Mouse (Mus musculus): ENCODE measurements around the gene Olfr373. TPM values are rescaled to one million over a fixed set of nuclear protein-coding genes. Genes with fewer than 3 reads are reported as not detected.
A peak's percentile ranks its signal among the peaks of the same experiment; 100 is the strongest.

Olfr373 gene
- total RNA-seq, 2 experiments from 2014 or later, result not detected

DNA sequence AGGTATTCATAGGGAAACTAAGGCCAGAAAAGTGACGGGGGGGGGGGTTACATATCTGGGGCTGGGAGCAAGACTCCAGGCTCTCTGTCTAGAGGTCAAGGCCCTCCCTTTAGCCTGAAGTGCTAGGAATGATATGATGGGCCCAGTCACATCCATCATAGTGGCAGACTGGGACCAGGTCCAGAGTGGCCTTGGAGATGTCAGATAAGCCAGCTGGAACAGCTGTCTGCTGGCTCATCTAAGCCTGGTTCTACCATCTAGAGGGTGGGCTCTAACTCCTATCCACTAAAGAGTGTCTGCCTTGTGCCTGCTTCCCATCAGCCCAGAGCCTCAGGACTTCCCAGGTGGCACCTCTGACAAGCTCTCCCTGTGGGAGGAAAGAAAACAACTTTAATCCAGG is 49.9 kb downstream of the Olfr373 start:
- DNase-seq (ENCODE audit: low spot score in 2 of 2), result no peak

- DNase-seq (ENCODE audit: low spot score in 2 of 2), result no peak
Observed at GRCm38 (mm10) chr8:72133507-72133906, 50.5 kb downstream of the Olfr373 start.

DNA sequence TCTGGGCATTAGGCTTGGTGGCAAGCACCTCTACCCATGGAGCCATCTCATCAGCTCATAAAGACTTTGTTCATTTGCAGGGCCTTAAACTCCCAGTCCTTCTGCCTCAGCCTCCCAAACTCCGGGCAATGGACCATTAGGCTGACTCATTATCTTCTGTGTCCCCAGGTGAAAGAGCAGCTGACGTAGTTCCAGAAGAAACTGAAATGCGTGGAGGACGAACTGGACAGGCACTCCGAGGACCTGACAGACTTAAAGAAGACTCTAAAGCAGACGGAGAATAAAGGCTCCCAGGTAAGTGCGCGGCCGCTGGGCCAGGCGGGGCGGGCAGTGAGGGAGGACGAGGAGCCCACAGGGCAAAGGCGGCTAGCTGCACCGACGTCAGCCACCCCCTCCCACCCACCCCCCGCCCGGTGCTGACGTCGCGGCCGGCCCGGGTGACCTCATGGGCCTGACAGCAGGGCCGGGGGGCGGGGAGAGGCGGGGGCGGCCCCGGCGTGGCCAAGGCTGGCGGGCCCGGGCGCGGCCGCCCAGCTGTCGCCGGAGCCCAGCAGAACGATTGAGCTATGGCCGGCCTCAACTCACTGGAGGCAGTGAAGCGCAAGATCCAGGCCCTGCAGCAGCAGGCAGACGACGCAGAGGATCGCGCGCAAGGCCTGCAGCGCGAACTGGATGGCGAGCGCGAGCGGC is 51.9 kb downstream of the Olfr373 start, which contains the start of gene Tpm4:
Tpm4 (plus strand) TSS at position 220 of the 690 bp plus-strand sequence.
- DNase-seq (ENCODE audit: low spot score in 2 of 2), result peak in 1 of 2 experiments; percentile 26

GRCm38 (mm10) chr8:72135446-72136301 is 52.7 kb downstream of the Olfr373 start:
- DNase-seq (ENCODE audit: low spot score in 2 of 2), result no peak

GRCm38 (mm10) chr8:72136302-72136978 is 53.5 kb downstream of the Olfr373 start:
- DNase-seq (ENCODE audit: low spot score in 2 of 2), result peak in 1 of 2 experiments; percentile 25

- DNase-seq (ENCODE audit: low spot score in 2 of 2), result no peak
Observed at GRCm38 (mm10) chr8:72137431-72137830, 54.5 kb downstream of the Olfr373 start.

DNA sequence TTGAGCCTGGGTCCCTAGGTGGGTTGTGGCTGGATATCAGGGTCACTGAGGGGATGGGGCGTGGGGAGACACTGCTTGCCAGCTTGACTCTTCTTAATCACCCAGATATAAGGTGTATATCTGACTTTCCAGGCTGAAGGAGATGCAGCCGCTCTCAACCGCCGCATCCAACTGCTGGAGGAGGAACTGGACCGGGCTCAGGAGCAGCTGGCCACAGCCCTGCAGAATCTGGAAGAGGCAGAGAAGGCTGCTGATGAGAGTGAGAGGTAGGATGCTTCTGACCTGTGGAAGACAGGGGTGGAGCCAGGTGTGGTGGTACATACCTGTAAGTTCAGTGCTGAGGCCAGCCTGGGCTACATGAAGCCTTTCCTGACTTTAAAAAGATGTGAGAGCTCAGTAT is 55.5 kb downstream of the Olfr373 start:
- no peak for DNase-seq (ENCODE audit: low spot score in 2 of 2)

GRCm38 (mm10) chr8:72143256-72143824 is 60.4 kb downstream of the Olfr373 start:
- no peak for DNase-seq (ENCODE audit: low spot score in 2 of 2)

DNA sequence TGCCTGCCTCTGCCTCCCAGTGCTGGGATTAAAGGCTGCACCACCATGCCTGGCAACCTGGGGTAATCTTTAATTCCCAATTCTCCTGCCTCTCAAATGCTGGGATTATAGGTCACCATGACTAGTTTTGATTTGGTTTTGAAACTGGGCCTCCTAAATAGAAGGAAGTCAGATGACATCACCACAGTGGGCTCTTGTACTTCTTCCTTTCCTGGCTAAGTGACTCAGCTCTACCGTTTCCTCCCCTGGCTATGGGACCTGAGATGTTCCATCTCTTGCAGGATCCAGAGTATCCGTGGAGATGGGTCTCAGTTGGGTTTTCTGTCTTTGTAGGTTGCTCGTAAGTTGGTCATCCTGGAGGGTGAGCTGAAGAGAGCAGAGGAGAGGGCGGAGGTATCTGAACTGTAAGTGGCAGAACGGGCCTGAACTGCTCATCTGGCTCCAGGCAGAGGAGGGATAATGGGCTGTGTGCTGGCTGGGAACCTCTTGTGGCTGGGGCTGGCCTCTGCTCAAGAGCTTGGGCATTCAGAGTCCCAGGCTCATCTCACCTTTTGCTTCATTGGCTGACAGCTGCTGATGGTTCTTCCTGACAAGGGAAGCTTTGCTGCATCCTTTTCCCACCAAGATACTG is 61.5 kb downstream of the Olfr373 start:
- no peak for DNase-seq (ENCODE audit: low spot score in 2 of 2)

- no peak for DNase-seq (ENCODE audit: low spot score in 2 of 2)
Observed at GRCm38 (mm10) chr8:72145511-72145910, 62.5 kb downstream of the Olfr373 start.

DNA sequence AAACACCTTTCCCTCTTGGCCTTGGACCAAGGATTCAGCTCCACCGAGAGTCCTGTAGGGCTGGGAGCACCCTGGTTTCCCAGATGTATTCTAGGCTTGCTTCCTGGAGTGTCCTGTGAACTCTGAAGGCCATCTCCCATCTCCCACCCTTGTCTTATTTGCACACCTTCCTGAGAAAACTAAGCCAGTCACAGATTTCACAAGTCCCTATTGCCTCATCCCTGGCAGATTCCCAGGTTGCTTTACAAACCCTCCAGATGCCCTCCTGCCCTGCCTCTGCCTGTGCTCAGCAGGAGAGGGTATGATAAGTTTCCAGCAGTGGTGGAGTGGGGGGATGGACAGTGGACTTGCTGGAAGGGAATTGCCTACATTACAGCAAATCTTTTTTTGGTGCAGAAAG is 63.1 kb downstream of the Olfr373 start:
- no peak for DNase-seq (ENCODE audit: low spot score in 2 of 2)

GRCm38 (mm10) chr8:72146556-72146955 is 63.6 kb downstream of the Olfr373 start:
- no peak for DNase-seq (ENCODE audit: low spot score in 2 of 2)

DNA sequence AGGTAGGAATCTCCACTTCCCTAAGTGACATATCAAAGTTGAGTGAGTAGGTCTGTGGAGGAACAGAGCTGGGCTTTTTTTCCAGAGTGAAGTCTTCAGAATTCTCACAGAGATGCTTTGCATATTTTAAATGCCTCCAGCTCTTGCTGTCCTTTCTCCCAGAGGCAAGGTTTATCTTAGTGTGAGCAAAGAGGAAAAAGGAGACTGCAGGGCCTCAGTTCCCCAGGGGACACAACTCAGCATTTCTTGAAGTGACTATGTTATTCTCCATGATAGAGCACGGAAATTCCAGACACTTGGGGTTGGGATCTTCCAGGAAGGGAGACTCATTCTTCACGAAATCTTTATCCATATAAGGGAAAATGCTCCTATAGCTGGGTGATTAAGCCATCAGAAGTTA is 64.3 kb downstream of the Olfr373 start:
- no peak for DNase-seq (ENCODE audit: low spot score in 2 of 2)

DNA sequence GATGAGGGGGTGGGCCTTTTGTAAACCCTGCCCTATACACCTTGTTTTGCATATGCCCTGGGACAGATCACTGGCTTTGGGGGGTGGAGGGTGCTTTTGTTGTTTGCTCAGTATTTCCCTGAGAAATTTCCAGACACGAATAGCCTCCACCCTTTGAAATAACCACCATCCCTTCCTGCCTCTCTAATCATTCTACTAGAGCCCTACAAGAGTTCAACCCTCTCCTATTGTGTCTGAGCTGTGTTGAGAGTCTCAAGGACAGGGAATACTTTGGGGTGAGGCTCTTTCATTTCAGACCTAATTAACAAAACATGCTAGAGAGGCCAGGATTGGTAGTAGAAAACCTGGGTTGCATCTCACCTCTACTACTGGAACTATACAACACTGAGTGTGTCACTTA is 66.1 kb downstream of the Olfr373 start:
- no peak for DNase-seq (ENCODE audit: low spot score in 2 of 2)

- no peak for DNase-seq (ENCODE audit: low spot score in 2 of 2)
Observed at GRCm38 (mm10) chr8:72151418-72152078, 68.6 kb downstream of the Olfr373 start.

Other genes with a start within 250 kb of the Olfr373 start
- gene Zfp709, start 201.2 kb upstream of the Olfr373 start, total RNA-seq (2021), result 10 to 100 TPM; 11.5 to 11.6 TPM
- 10 to 100 TPM; 15.2 to 16.2 TPM for gene Zfp882, start 174.6 kb upstream of the Olfr373 start, total RNA-seq (2021)
- 10 to 100 TPM; 24.5 to 26.0 TPM for gene Zfp617, start 174.5 kb upstream of the Olfr373 start, total RNA-seq (2021)
- 10 to 100 TPM; 16.7 to 20.0 TPM for gene Zfp961, start 132.1 kb upstream of the Olfr373 start, total RNA-seq (2021)
- not detected for gene Cyp4f18, start 73.6 kb upstream of the Olfr373 start, total RNA-seq (2021)
- gene Olfr372, start 42.0 kb upstream of the Olfr373 start, total RNA-seq (2021), result not detected
- gene Olfr374, start 23.9 kb downstream of the Olfr373 start, total RNA-seq (2021), result not detected
- gene Tpm4, start 51.8 kb downstream of the Olfr373 start, total RNA-seq (2021), result 10 to 100 TPM; 24.9 to 26.6 TPM
- gene Rab8a, start 78.0 kb downstream of the Olfr373 start, total RNA-seq (2021), result 10 to 100 TPM; 39.8 to 41.4 TPM
- gene Hsh2d, start 106.5 kb downstream of the Olfr373 start, total RNA-seq (2021), result under 1 TPM in 1 of 2 experiments, not detected in 1; 0.25 TPM
- gene Cib3, start 129.7 kb downstream of the Olfr373 start, total RNA-seq (2021), result under 1 TPM in 1 of 2 experiments, not detected in 1; 0.47 TPM
- gene Gm11034, start 130.5 kb downstream of the Olfr373 start, total RNA-seq (2021), result not detected
- 10 to 100 TPM; 64.2 to 70.1 TPM for gene Fam32a, start 136.6 kb downstream of the Olfr373 start, total RNA-seq (2021)
- gene Ap1m1, start 156.8 kb downstream of the Olfr373 start, total RNA-seq (2021), result 10 to 100 TPM; 84.2 to 87.4 TPM
- gene Gm10282, start 222.1 kb downstream of the Olfr373 start, total RNA-seq (2021), result 1 to 10 TPM; 4.8 to 6.0 TPM
- gene Klf2, start 235.9 kb downstream of the Olfr373 start, total RNA-seq (2021), result 10 to 100 TPM; 20.1 to 22.2 TPM